Mouse (Mus musculus) midbrain, embryonic 12.5 days (tissue): ENCODE measurements at regions not wholly inside any gene's neighbourhood (a gene's known extent, or its start where the extent isn't known, plus 50 kb on each side); places are given as distances from the start of the nearest gene placed in this dataset.
A peak's percentile ranks its signal among the peaks of the same experiment; 100 is the strongest.

Source experiments
- ATAC-seq: fragments of 200-750 bp; cut with Nextera tagmentation; 2 replicates; pipeline ENCODE4 v1.8.0; 2017; ENCODE audit warnings: low read depth, moderate TSS enrichment, moderate library complexity; ENCODE audit not compliant: low FRiP score
- H3K27ac ChIP-seq: fragments of 300-500 bp; sonication (generic); replicated peaks from 2 replicates; pipeline ENCODE4 v1.5.1; 2016; ENCODE audit warnings: mild to moderate bottlenecking
- H3K27me3 ChIP-seq: fragments of 300-500 bp; sonication (generic); 2 replicates; pipeline ENCODE4 v1.6.1; 2016; ENCODE audit warnings: mild to moderate bottlenecking
- H3K36me3 ChIP-seq: fragments of 300-500 bp; sonication (generic); 2 replicates; pipeline ENCODE4 v1.6.1; 2016
- H3K4me1 ChIP-seq: fragments of 300-500 bp; sonication (generic); 2 replicates; pipeline ENCODE4 v1.6.1; 2016
- H3K4me2 ChIP-seq: fragments of 300-500 bp; sonication (generic); replicated peaks from 2 replicates; pipeline ENCODE4 v1.6.1; 2016; ENCODE audit warnings: mild to moderate bottlenecking, moderate library complexity
- H3K4me3 ChIP-seq: fragments of 300-500 bp; sonication (generic); 2 replicates; pipeline ENCODE4 v1.5.1; 2016; ENCODE audit warnings: mild to moderate bottlenecking
- H3K9ac ChIP-seq: fragments of 300-500 bp; sonication (generic); replicated peaks from 2 replicates; pipeline ENCODE4 v1.6.1; 2016; ENCODE audit warnings: mild to moderate bottlenecking, moderate library complexity
- H3K9me3 ChIP-seq: fragments of 300-500 bp; sonication (generic); 2 replicates; pipeline ENCODE4 v1.6.1; 2016; ENCODE audit warnings: mild to moderate bottlenecking
- WGBS: fragments of 180-500 bp; shearing (Covaris S2); methylation state at CpG from one replicate; pipeline ENCODE4 v1.1.7; 2016; 5-methylcytosine and 5-hydroxymethylcytosine counted together

GRCm38 (mm10) chr6:144874251-144874650 is 92.5 kb upstream of the Sox5 start:
- H3K4me1 ChIP-seq = no peaks in the 10 kb centered on the region; the same call in 1 of the 2 replicates
- H3K4me3 ChIP-seq = no peak overlapping the region
- ATAC-seq = no peak
- H3K27me3 ChIP-seq = no peaks in the 10 kb centered on the region
- WGBS = 82% methylated on average over 5 of the region's 5 CpGs
- no peaks in the 10 kb centered on the region for H3K36me3 ChIP-seq
- no peak overlapping the region for H3K9ac ChIP-seq
- H3K9me3 ChIP-seq = no peaks in the 10 kb centered on the region
- H3K4me2 ChIP-seq = no peak overlapping the region
- no peak overlapping the region for H3K27ac ChIP-seq

DNA sequence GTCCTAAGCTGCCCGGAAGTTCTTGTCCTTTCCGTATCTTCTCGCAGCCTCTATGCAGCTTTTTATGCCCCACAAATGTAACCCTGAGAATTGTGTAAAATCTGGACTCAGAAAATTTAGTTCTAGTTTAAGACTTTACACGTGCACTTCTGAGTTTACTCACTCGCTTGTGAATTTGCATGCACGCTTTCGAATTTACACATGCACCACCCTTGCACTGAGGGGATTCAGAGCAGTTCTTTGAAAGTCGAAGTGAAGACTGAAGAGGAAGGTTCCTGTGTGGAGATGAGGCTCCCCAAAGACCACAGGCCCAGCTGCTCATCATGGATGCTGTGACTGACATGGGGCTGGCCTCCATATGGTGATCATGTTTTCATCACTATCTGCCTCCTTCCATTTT is 89.2 kb upstream of the Sox5 start:
- WGBS = 95% methylated on average over 8 of the region's 8 CpGs
- Histone ChIP-seq H3K9ac (no peak overlapping the region), H3K4me1 (peaks cover 7% of the 10 kb centered on the region; the same call in 1 of the 2 replicates), H3K36me3 (no peaks in the 10 kb centered on the region), H3K27ac (no peak overlapping the region), H3K4me3 (no peak overlapping the region), H3K27me3 (peaks cover 3% of the 10 kb centered on the region; the same call in 1 of the 2 replicates), H3K9me3 (no peaks in the 10 kb centered on the region), H3K4me2 (no peak overlapping the region)
- no peak for ATAC-seq

DNA sequence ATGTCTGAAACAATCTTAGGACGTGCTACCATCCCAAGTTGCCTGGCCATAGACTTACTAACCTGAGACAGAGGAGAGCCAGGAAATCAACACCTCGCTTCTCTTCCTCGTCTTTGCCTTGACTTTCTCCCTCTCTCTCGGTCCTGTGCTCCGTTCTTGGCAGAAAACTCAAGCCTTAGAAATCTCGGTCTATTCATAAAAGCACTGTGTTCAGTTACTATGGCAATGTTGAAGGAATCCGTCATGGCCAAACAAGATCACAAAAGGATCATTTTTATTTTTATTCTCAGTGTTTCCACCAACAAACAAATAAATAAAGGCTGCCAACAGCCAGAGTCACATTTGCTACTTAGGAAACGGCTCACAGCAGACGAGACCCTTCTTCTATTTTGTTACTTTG is 85.6 kb upstream of the Sox5 start:
- Histone ChIP-seq H3K36me3 (no peaks in the 10 kb centered on the region), H3K27ac (no peak overlapping the region), H3K9ac (no peak overlapping the region), H3K27me3 (peaks cover 3% of the 10 kb centered on the region; the same call in 1 of the 2 replicates), H3K4me3 (no peak overlapping the region), H3K4me2 (no peak overlapping the region), H3K4me1 (peaks cover 13% of the 10 kb centered on the region; the same call in 1 of the 2 replicates), H3K9me3 (no peaks in the 10 kb centered on the region)
- ATAC-seq = no peak
- 41% methylated on average over 9 of the region's 9 CpGs for WGBS

- Histone ChIP-seq H3K9ac (no peak overlapping the region), H3K4me3 (no peak overlapping the region), H3K4me2 (no peak overlapping the region), H3K27ac (no peak overlapping the region), H3K9me3 (no peaks in the 10 kb centered on the region), H3K27me3 (peaks cover 3% of the 10 kb centered on the region; the same call in 1 of the 2 replicates), H3K36me3 (no peaks in the 10 kb centered on the region), H3K4me1 (peaks cover 13% of the 10 kb centered on the region; the same call in 1 of the 2 replicates)
- 46% methylated on average over 6 of the region's 6 CpGs for WGBS
- no peak for ATAC-seq
Observed at GRCm38 (mm10) chr6:144864026-144864425, 82.2 kb upstream of the Sox5 start.

- Histone ChIP-seq H3K27me3 (peaks cover 3% of the 10 kb centered on the region; the same call in 1 of the 2 replicates), H3K9me3 (no peaks in the 10 kb centered on the region), H3K9ac (no peak overlapping the region), H3K4me2 (no peak overlapping the region), H3K36me3 (no peaks in the 10 kb centered on the region), H3K4me3 (no peak overlapping the region), H3K27ac (no peak overlapping the region), H3K4me1 (peaks cover 13% of the 10 kb centered on the region; the same call in 1 of the 2 replicates)
- ATAC-seq = no peak
- 92% methylated on average over 3 of the region's 3 CpGs for WGBS
Observed at GRCm38 (mm10) chr6:144863430-144863994, 81.7 kb upstream of the Sox5 start.

- WGBS = 74% methylated on average over 3 of the region's 3 CpGs
- Histone ChIP-seq H3K4me2 (no peak overlapping the region), H3K27me3 (0 out of 2 replicates have a peak, but pooled peaks cover 2% of the 10 kb centered on the region), H3K9ac (no peak overlapping the region), H3K4me1 (no peaks in the 10 kb centered on the region), H3K9me3 (peaks cover 3% of the 10 kb centered on the region; the same call in 1 of the 2 replicates), H3K36me3 (no peaks in the 10 kb centered on the region), H3K4me3 (no peak overlapping the region), H3K27ac (no peak overlapping the region)
- no peak for ATAC-seq
Observed at GRCm38 (mm10) chr6:144841510-144841909, 59.7 kb upstream of the Sox5 start.

DNA sequence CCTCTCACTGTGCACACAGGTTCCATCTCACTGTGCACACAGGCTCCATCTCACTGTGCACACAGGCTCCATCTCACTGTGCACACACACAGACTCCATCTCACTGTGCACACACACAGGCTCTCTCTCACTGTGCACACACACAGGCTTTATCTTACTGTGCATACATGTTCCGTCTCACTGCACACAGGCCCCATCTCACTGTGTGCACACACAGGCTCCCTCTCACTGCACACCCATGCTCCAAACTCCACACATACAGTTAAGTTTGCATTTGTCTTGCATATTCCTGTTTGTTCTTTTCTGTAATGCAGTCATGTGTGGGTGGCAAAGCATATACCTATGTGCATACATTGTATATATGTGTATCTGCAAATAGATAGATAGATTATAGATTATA is 57.6 kb upstream of the Sox5 start:
- 87% methylated on average over 1 of the region's 1 CpGs for WGBS
- Histone ChIP-seq H3K4me3 (no peak overlapping the region), H3K4me2 (no peak overlapping the region), H3K9ac (no peak overlapping the region), H3K9me3 (peaks cover 3% of the 10 kb centered on the region; the same call in 1 of the 2 replicates), H3K4me1 (peaks cover 8% of the 10 kb centered on the region), H3K27me3 (0 out of 2 replicates have a peak, but pooled peaks cover 4% of the 10 kb centered on the region), H3K36me3 (no peaks in the 10 kb centered on the region), H3K27ac (no peak overlapping the region)
- ATAC-seq = no peak

DNA sequence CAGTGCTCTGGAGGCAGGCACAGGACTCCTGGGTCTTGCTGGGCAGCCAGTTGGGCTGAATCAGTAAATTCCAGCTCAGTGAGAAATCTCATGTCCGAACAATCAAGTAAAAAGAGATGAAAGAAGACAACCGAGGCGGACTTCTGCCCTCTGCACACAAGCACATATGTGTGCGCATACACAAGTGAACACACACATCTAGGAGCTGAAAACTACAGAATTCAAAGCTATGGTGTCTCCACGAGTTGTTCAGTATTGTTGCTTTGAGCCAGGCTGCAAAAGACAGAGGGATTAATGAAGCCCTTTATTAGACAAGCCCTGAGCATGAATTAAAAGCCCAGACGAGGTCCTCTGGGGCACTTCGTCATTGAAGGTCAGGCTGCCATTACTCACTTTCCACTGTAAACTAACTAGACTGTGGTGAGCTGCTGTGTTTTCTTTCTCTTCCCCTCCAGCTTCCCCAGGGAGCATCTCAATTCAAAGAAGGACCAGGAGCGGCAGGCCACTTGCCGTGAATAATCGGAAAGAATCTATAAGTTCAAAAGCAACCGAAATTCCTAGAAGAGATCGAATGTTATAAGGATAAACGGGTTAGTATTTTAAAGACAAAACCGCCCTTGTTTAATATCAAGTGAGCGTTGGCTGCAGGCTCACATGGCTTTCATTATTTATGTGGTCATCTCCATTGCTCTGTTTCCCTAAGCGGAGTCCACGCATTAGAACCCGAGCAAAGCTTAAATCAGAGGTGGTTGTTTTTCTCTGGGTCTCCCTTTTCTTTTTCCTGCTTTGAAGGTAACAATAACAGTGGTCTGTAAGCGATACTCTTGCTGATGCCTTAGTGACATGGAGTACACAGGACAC is 52.8 kb upstream of the Sox5 start:
- H3K27me3 ChIP-seq = 0 out of 2 replicates have a peak, but pooled peaks cover 4% of the 10 kb centered on the region

More for the DNA sequence above, 52.8 kb upstream of the Sox5 start:
- no peaks in the 10 kb centered on the region for H3K9me3 ChIP-seq
- peak overlapping the region; percentile 31 for H3K27ac ChIP-seq
- peak; percentile 63; the same call in 1 of the 2 replicates for ATAC-seq
- H3K36me3 ChIP-seq = no peaks in the 10 kb centered on the region
- peaks cover 11% of the 10 kb centered on the region for H3K4me1 ChIP-seq
- H3K4me2 ChIP-seq = peak overlapping the region; percentile 28; the same call in 1 of the 2 replicates
- 27% methylated on average over 19 of the region's 19 CpGs for WGBS
- H3K9ac ChIP-seq = no peak overlapping the region
- H3K4me3 ChIP-seq = no peak overlapping the region
